Mouse (Mus musculus): ENCODE data around the gene Pds5a. TPM values are rescaled to one million over a fixed set of nuclear protein-coding genes. Genes with fewer than 3 reads are reported as not detected.
"Not testable (repeated sequence)": the region's sequence is repeated elsewhere in the genome, so short reads cannot be mapped to it uniquely, and the experiment has no call there.

Gene Pds5a
- polyA plus RNA-seq, 1 experiment from 2014 or later, result 46.3 TPM

- no peaks in the 10 kb centered on the region for H3K36me3 ChIP-seq
- no peak overlapping the region for H3K4me2 ChIP-seq
- H3K27ac ChIP-seq (replicated peaks), result no peak overlapping the region
- H3K9me3 ChIP-seq, result no peaks in the 10 kb centered on the region
- H3K4me3 ChIP-seq, result no peak overlapping the region
- no peaks in the 10 kb centered on the region for H3K27me3 ChIP-seq
- H3K4me1 ChIP-seq (replicated peaks), result no peaks in the 10 kb centered on the region
- no peak overlapping the region for H3K9ac ChIP-seq
- WGBS, result 75% methylated on average over 8 of the region's 8 CpGs
- ATAC-seq (ENCODE audit: low read depth), result no peak
These were observed 12.2 kb upstream of the Pds5a start for GRCm38 (mm10) chr5:65710267-65710666.

GRCm38 (mm10) chr5:65706979-65707378 is 8.9 kb upstream of the Pds5a start:
- WGBS, result 82% methylated on average over 5 of the region's 5 CpGs
- Histone ChIP-seq H3K4me1 (replicated peaks) (no peaks in the 10 kb centered on the region), H3K9ac (no peak overlapping the region), H3K27ac (replicated peaks) (no peak overlapping the region), H3K36me3 (no peaks in the 10 kb centered on the region), H3K4me3 (no peak overlapping the region), H3K27me3 (no peaks in the 10 kb centered on the region), H3K4me2 (no peak overlapping the region), H3K9me3 (no peaks in the 10 kb centered on the region)
- ATAC-seq (ENCODE audit: low read depth), result no peak

- Histone ChIP-seq H3K9ac (no peak overlapping the region), H3K9me3 (no peaks in the 10 kb centered on the region), H3K27ac (replicated peaks) (no peak overlapping the region), H3K27me3 (no peaks in the 10 kb centered on the region), H3K4me2 (no peak overlapping the region), H3K36me3 (no peaks in the 10 kb centered on the region), H3K4me1 (replicated peaks) (no peaks in the 10 kb centered on the region), H3K4me3 (no peak overlapping the region)
- 85% methylated on average over 4 of the region's 4 CpGs for WGBS
- ATAC-seq (ENCODE audit: low read depth), result no peak
These were observed 8.1 kb upstream of the Pds5a start for GRCm38 (mm10) chr5:65706171-65706570.

- Histone ChIP-seq H3K4me1 (replicated peaks) (no peaks in the 10 kb centered on the region), H3K4me2 (no peak overlapping the region), H3K36me3 (no peaks in the 10 kb centered on the region), H3K9ac (no peak overlapping the region), H3K4me3 (no peak overlapping the region), H3K27ac (replicated peaks) (no peak overlapping the region), H3K9me3 (no peaks in the 10 kb centered on the region), H3K27me3 (no peaks in the 10 kb centered on the region)
- ATAC-seq (ENCODE audit: low read depth), result no peak
- 48% methylated on average over 12 of the region's 12 CpGs for WGBS
These were observed 6.9 kb upstream of the Pds5a start for GRCm38 (mm10) chr5:65704765-65705678.

- H3K9ac ChIP-seq, result no peak overlapping the region
- ATAC-seq (ENCODE audit: low read depth), result no peak
- no peak overlapping the region for H3K4me2 ChIP-seq
- no peak overlapping the region for H3K27ac ChIP-seq (replicated peaks)
- H3K4me3 ChIP-seq, result no peak overlapping the region
- H3K36me3 ChIP-seq, result no peaks in the 10 kb centered on the region
- H3K27me3 ChIP-seq, result no peaks in the 10 kb centered on the region
- no peaks in the 10 kb centered on the region for H3K9me3 ChIP-seq
- peaks cover 9% of the 10 kb centered on the region; the same call in 1 of the 2 replicates for H3K4me1 ChIP-seq (replicated peaks)
- 72% methylated on average over 9 of the region's 9 CpGs for WGBS
These were observed 5.2 kb upstream of the Pds5a start for GRCm38 (mm10) chr5:65703261-65703660.

- no peaks in the 10 kb centered on the region for H3K27me3 ChIP-seq
- H3K27ac ChIP-seq (replicated peaks), result no peak overlapping the region
- WGBS, result 87% methylated on average over 5 of the region's 5 CpGs
- ATAC-seq (ENCODE audit: low read depth), result no peak
- no peaks in the 10 kb centered on the region for H3K9me3 ChIP-seq
- peaks cover 24% of the 10 kb centered on the region for H3K4me1 ChIP-seq (replicated peaks)
- H3K4me3 ChIP-seq, result no peak overlapping the region
- H3K9ac ChIP-seq, result no peak overlapping the region
- H3K36me3 ChIP-seq, result no peaks in the 10 kb centered on the region
- no peak overlapping the region for H3K4me2 ChIP-seq
These were observed 2.0 kb upstream of the Pds5a start for GRCm38 (mm10) chr5:65700102-65700501.

GRCm38 (mm10) chr5:65699146-65699545 is 1.1 kb upstream of the Pds5a start:
- peak overlapping the region; percentile 96; the same call in 1 of the 2 replicates for H3K9ac ChIP-seq
- no peaks in the 10 kb centered on the region for H3K27me3 ChIP-seq
- no peaks in the 10 kb centered on the region for H3K36me3 ChIP-seq
- H3K27ac ChIP-seq (replicated peaks), result peak overlapping the region; percentile 96; the same call in 1 of the 2 replicates
- H3K4me3 ChIP-seq, result peak overlapping the region; percentile 98
- no peak for ATAC-seq (ENCODE audit: low read depth)
- H3K9me3 ChIP-seq, result no peaks in the 10 kb centered on the region
- H3K4me2 ChIP-seq, result peak overlapping the region; percentile 61
- peaks cover 32% of the 10 kb centered on the region for H3K4me1 ChIP-seq (replicated peaks)
- 61% methylated on average over 10 of the region's 10 CpGs for WGBS

GRCm38 (mm10) chr5:65698759-65699136 is 675 bp upstream of the Pds5a start:
- H3K36me3 ChIP-seq, result no peaks in the 10 kb centered on the region

GRCm38 (mm10) chr5:65697486-65697835 is 612 bp downstream of the Pds5a start:
- no peaks in the 10 kb centered on the region for H3K9me3 ChIP-seq
- H3K4me1 ChIP-seq (replicated peaks), result peaks cover 32% of the 10 kb centered on the region
- no peaks in the 10 kb centered on the region for H3K27me3 ChIP-seq
- peaks cover 5% of the 10 kb centered on the region for H3K36me3 ChIP-seq
- H3K4me3 ChIP-seq, result peak overlapping the region; percentile 98
- peak overlapping the region; percentile 96 for H3K27ac ChIP-seq (replicated peaks)
- H3K4me2 ChIP-seq, result peak overlapping the region; percentile 61
- H3K9ac ChIP-seq, result peak overlapping the region; percentile 96
- WGBS, result under 1% methylated on average over 46 of the region's 49 CpGs
- peak; percentile 77 for ATAC-seq (ENCODE audit: low read depth)

More at GRCm38 (mm10) chr5:65698759-65699136, 675 bp upstream of the Pds5a start:
- peak overlapping the region; percentile 96 for H3K9ac ChIP-seq
- H3K9me3 ChIP-seq, result no peaks in the 10 kb centered on the region
- peak overlapping the region; percentile 98 for H3K4me3 ChIP-seq
- H3K27ac ChIP-seq (replicated peaks), result peak overlapping the region; percentile 96
- no peaks in the 10 kb centered on the region for H3K27me3 ChIP-seq
- ATAC-seq (ENCODE audit: low read depth), result no peak
- H3K4me2 ChIP-seq, result peak overlapping the region; percentile 61
- peaks cover 32% of the 10 kb centered on the region for H3K4me1 ChIP-seq (replicated peaks)
- 19% methylated on average over 6 of the region's 6 CpGs for WGBS

- H3K9me3 ChIP-seq, result no peaks in the 10 kb centered on the region
- peak overlapping the region; percentile 96 for H3K27ac ChIP-seq (replicated peaks)
- H3K4me3 ChIP-seq, result peak overlapping the region; percentile 98
- H3K9ac ChIP-seq, result peak overlapping the region; percentile 96
- H3K36me3 ChIP-seq, result peaks cover 8% of the 10 kb centered on the region
- peaks cover 32% of the 10 kb centered on the region for H3K4me1 ChIP-seq (replicated peaks)
- peak overlapping the region; percentile 61 for H3K4me2 ChIP-seq
- no peaks in the 10 kb centered on the region for H3K27me3 ChIP-seq
- ATAC-seq (ENCODE audit: low read depth), result peak; percentile 37
- under 1% methylated on average over 58 of the region's 58 CpGs for WGBS
These were observed 1.1 kb downstream of the Pds5a start for GRCm38 (mm10) chr5:65696821-65697485.

GRCm38 (mm10) chr5:65694076-65694475 is 4.0 kb downstream of the Pds5a start:
- not testable (repeated sequence) for H3K27ac ChIP-seq (replicated peaks); H3K36me3 ChIP-seq; H3K27me3 ChIP-seq; ATAC-seq (ENCODE audit: low read depth); H3K4me2 ChIP-seq; H3K9ac ChIP-seq; H3K9me3 ChIP-seq; H3K4me3 ChIP-seq
- peaks cover 30% of the 10 kb centered on the region for H3K4me1 ChIP-seq (replicated peaks)
- WGBS, result 100% methylated on average over 2 of the region's 3 CpGs

- no peaks in the 10 kb centered on the region for H3K27me3 ChIP-seq
- H3K9ac ChIP-seq, result no peak overlapping the region
- no peak for ATAC-seq (ENCODE audit: low read depth)
- no peak overlapping the region for H3K4me2 ChIP-seq
- no peak overlapping the region for H3K4me3 ChIP-seq
- H3K9me3 ChIP-seq, result no peaks in the 10 kb centered on the region
- peaks cover 8% of the 10 kb centered on the region for H3K36me3 ChIP-seq
- peaks cover 23% of the 10 kb centered on the region for H3K4me1 ChIP-seq (replicated peaks)
- no peak overlapping the region for H3K27ac ChIP-seq (replicated peaks)
These were observed 5.1 kb downstream of the Pds5a start for GRCm38 (mm10) chr5:65693018-65693417.
